Mouse (Mus musculus) layer of hippocampus, postnatal 36 days (tissue): ENCODE data around the gene Ctnna3. TPM values are rescaled to one million over a fixed set of nuclear protein-coding genes. Genes with fewer than 3 reads are reported as not detected.

Source experiments
- DNase-seq, 2 experiments: peaks; one replicate each; pipeline ENCODE4 v3.0.0; 2022
- total RNA-seq, 2 experiments: library from RNA; stranded (reverse); gene quantifications; 2 replicates each; pipeline ENCODE4 v1.2.3; 2021

The Ctnna3 gene
- total RNA-seq, 2 experiments from 2014 or later = 1.2 to 1.9 TPM

GRCm38 (mm10) chr10:64083813-64084212, 653.9 kb downstream of the Ctnna3 start:
- peak; percentile 18 to 29 for DNase-seq

DNA sequence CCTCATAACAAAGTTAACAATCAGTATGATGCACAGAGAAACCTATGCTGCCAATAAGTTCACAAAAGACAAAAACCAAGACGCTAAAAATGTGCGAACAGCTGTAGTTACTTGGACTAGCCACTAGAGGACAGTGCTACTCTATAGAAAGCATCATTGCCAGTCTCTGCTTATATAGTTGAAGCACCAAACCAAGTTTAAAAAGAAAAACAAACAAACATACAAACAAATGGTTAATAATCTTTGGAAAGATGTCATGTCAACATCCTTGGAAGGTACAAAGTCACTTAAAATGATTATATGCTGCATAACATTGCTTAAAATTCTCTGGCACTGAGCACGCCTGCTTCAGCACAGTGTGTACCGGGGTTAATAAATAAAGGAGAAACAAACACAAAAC, 654.6 kb downstream of the Ctnna3 start:
- no peak for DNase-seq

- DNase-seq = peak in 1 of 2 experiments; percentile 10
Measured at GRCm38 (mm10) chr10:64086183-64086566, 656.3 kb downstream of the Ctnna3 start.

GRCm38 (mm10) chr10:64086567-64087391, 656.9 kb downstream of the Ctnna3 start:
- peak; percentile 10 to 21 for DNase-seq

DNA sequence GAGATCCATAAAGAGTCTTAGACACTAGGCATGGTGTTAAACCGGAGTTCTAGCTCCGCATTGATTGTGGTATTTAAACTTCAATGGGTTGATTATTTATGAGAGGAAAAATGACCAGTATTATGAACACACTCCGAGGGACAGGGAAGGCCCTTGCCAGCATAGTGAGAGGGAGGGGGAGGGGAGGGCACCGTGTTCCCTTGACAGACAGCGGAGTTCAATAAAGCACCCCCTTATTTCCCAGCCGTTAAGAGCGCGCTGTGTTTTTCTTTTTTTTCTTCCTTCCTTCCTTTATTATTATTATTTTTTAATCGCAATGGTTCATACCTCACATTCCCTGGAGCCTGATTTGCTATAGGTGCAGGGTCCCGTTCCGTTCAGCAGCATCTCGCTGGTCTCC, 657.6 kb downstream of the Ctnna3 start:
- DNase-seq = no peak

- peak; percentile 18 to 25 for DNase-seq
Measured at GRCm38 (mm10) chr10:64087936-64088773, 658.3 kb downstream of the Ctnna3 start.

DNA sequence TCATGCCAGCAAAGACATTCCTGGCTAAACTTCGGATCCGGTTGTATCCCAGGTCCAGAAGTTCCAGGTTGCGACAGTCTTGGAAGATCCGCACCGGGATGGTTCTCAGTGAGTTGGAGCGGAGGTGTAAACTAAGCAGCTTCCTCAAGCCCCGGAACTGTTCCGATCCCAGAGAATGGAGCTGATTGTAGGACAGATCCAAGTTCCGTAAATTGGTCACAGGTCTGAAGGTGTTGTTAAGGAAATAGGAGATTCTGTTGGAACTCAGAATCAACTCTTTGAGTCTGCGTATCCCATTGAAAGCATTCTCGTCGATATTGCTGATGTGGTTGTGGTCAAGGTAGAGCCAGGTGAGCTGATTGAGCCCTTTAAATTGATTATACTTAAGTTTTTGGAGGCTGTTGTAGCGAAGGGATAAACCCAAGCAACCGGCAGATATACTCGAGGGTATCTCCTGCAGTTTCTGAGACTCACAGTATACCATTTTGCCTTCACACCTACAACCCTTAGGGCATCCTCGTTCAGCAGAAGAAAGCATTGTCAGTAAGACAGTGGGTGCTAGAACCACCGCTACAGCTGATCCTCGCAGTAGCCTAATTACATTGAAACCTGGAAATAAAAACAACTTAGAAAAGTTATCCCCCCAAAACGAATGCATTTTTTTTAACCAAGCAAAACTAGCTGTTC, 659.0 kb downstream of the Ctnna3 start:
- no peak for DNase-seq

- peak; percentile 72 to 75 for DNase-seq
Measured at GRCm38 (mm10) chr10:64089680-64090460, 660.0 kb downstream of the Ctnna3 start, which contains the start of gene Lrrtm3. TSS of gene Lrrtm3 (minus strand) at chr10:64090277.

GRCm38 (mm10) chr10:64096532-64096931, 666.6 kb downstream of the Ctnna3 start:
- no peak for DNase-seq

- no peak for DNase-seq
Measured at GRCm38 (mm10) chr10:64115246-64115645, 685.3 kb downstream of the Ctnna3 start.

GRCm38 (mm10) chr10:64118833-64119232, 688.9 kb downstream of the Ctnna3 start:
- no peak for DNase-seq

GRCm38 (mm10) chr10:64130397-64131150, 700.7 kb downstream of the Ctnna3 start:
- peak in 1 of 2 experiments; percentile 25 for DNase-seq

DNA sequence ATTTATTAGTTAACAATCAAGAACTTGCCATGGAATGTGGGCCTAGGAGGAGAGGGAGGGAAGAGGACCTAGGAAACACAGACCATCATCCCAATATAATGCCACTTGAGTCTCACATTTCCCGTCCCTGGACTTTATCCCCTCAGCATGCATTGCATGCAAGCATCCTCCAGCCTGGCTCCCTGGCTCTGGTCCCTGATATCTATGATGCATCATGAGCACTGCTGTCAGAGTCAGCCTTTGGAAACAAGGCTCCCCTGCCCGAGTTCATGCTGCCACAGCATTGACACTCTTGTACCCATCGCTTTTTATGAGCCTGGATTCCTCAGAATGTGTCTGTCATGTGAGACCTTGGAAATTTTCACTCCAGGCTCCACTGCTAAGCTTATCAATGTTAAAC, 703.6 kb downstream of the Ctnna3 start:
- DNase-seq = no peak

DNA sequence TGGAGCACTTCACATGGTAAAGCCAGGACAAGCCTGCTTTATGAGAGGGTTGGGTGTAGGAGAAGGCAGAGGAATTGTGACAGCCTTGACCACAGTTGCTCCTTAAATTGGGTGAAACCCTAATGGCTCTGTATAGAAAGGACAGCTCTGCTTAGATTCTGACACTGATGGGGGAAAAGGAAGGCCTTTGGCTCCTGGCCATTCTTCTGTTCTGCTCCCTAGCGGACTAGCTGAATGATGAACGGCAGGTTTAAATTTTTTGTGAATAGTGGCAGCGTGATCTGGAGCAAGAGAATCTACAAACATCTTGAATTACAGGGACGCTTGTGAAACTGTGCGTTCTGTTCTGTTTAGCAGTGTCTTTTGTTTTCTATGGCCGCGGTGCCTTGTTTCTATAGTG, 705.6 kb downstream of the Ctnna3 start:
- no peak for DNase-seq

DNA sequence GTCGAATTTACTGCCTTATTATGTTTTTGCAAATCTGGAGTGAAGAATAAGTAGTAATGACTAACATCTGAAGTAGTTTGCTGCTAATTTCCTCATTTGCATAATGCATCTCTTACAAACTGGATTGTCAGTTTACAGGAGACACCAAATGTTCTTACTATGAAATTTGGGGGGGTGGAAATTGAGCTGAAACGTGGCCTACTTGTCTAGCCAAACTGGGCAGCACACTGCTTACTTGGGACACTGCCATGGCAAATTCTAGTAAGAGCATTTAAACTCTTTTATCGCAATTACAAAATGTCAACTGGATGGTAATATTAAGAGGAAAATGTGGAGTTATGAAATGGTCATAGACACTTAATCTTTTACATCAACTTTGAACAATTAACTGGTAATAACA, 716.6 kb downstream of the Ctnna3 start:
- DNase-seq = no peak

- DNase-seq = no peak
Measured at GRCm38 (mm10) chr10:64181696-64182095, 751.8 kb downstream of the Ctnna3 start.

- no peak for DNase-seq
Measured at GRCm38 (mm10) chr10:64182731-64183130, 752.8 kb downstream of the Ctnna3 start.

DNA sequence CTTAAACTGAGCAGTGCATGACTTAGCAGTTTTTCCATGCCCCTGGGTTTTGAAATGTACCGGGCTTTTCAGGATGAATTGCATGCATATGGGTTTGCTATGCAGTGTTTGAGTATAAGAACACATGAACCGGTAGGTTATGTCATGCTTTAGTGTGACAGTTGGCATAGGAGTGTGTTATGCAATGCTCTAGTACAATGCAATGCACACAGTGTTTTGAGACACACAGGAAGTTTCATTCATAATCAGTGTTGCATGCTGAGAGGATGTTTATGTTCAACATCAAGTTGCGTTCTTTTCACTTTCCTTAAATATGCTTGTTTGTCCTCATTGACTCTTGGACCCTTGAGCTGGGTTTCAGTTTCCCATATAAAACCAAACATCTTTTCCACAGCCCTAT, 758.1 kb downstream of the Ctnna3 start:
- no peak for DNase-seq

DNA sequence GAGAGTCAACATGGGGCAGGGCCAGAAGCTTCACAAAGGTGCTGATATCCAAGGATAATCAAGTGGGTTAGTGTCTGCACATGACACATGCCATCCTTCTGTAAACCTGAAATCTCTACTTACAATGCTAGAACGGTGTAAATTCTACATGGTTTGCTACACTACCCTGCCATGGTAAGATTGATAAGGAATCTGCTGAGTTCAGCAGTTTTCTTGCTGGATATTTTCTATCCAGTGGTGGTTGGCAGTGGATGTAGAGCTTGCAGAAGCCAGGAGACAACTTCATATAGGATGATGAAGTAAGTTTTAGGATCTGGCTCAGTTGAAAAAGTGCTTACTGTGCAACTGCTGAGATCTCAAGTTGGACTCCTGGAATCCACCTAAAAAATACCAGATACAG, 767.7 kb downstream of the Ctnna3 start:
- DNase-seq = no peak

DNA sequence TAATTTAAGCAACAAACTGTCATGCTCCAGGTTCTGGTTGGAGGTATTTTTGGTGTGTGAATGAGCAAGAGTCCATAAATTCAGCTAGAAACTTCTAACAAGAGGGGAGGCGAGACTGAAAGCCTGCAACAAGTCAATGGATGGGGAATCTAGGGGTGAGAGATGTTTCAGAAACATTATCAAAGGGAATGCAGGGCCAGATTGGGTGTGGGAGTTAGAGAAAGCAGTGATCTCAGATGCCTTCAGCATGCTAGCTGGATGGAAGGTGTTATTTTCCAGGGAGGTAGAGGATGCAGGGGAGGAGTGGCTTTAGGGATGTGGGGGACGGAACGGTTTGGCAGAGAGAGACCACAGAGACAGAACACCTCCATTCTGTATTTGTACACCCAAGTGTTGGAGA, 785.7 kb downstream of the Ctnna3 start:
- peak; percentile 13 to 36 for DNase-seq

- DNase-seq = no peak
Measured at GRCm38 (mm10) chr10:64223023-64223422, 793.1 kb downstream of the Ctnna3 start.
